ENCODE assay signal across 8 mouse cellular contexts in the genomic region with DNA sequence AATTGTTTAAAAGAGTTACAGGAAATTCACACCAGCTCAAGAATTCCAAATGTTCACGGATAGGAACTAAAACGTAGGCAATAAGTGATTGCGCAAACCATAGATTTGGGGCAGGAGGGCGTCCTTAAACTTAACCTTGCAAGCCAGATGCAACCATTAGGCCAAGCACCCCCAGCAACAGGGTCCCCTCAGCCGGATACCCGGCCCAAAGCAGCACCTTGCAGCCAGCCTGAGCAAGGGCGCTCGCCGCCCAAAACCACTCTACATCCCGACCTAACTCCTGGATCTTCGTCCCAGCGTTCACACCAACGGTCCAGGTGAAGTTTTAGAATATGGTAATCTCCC. TPM values are rescaled to one million over a fixed set of nuclear protein-coding genes. Genes with fewer than 3 reads are reported as not detected.
DNase-seq lines count a peak whose midpoint lies in the region; ATAC-seq and TF ChIP-seq lines count a peak whose summit lies in the region.

No protein-coding gene starts in this region.

- peak overlapping the region; percentile 92 for H3K4me3 ChIP-seq in layer of hippocampus, adult 2 months
- H3K4me3 ChIP-seq in cortical plate, adult 2 months (ENCODE audit: insufficient read depth, low read length): peak overlapping the region; percentile 83
- H3K4me3 ChIP-seq in hindbrain, postnatal 0 days (ENCODE audit: low read length): peak overlapping the region; percentile 84
- peak overlapping the region; percentile 90 for H3K4me3 ChIP-seq in midbrain, embryonic 13.5 days (replicated peaks)

- H3K4me2 ChIP-seq in hindbrain, postnatal 0 days (ENCODE audit: low read depth, low read length): peak overlapping the region; percentile 71
- peak overlapping the region; percentile 98 for H3K4me2 ChIP-seq in midbrain, embryonic 13.5 days (replicated peaks)

- peak overlapping the region; percentile 74 for H3K9ac ChIP-seq in hindbrain, postnatal 0 days (replicated peaks; ENCODE audit: low read length)
- H3K9ac ChIP-seq in midbrain, embryonic 13.5 days (replicated peaks): peak overlapping the region; percentile 60

- DNase-seq in layer of hippocampus, adult 2 months (ENCODE audit: low spot score in 2 of 2): no peak
- no peak for DNase-seq in layer of hippocampus, adult 8-10 months (ENCODE audit: low spot score in 2 of 2)
- DNase-seq in hindbrain, postnatal 0 days (ENCODE audit: low spot score): no peak
- no peak for DNase-seq in spleen, postnatal 10 days (ENCODE audit: low spot score in 2 of 2)
- no peak for DNase-seq in thymus, postnatal 25 days

- no peak for TF ChIP-seq CTCF in layer of hippocampus, adult 2 months (conservative IDR thresholded peaks at IDR 0.05)
- TF ChIP-seq CTCF in cortical plate, adult 2 months (IDR thresholded peaks at IDR 0.05; ENCODE audit: extremely low read depth, insufficient read depth, low read length): no peak
- TF ChIP-seq CTCF in hindbrain, postnatal 0 days (IDR thresholded peaks at IDR 0.05; ENCODE audit: low read depth): no peak

- no peaks in the 10 kb centered on the region for H3K4me1 ChIP-seq in cortical plate, adult 2 months (ENCODE audit: control insufficient read depth, insufficient read depth, low read length)
- peaks cover 10% of the 10 kb centered on the region for H3K4me1 ChIP-seq in hindbrain, postnatal 0 days (ENCODE audit: insufficient read depth, low read length)
- H3K4me1 ChIP-seq in midbrain, embryonic 13.5 days (replicated peaks): peaks cover 29% of the 10 kb centered on the region

- 0 out of 2 replicates have a peak, but pooled peaks have one; percentile 0 for ATAC-seq in hindbrain, postnatal 0 days
- peak; percentile 34 for ATAC-seq in midbrain, embryonic 13.5 days
- no peak for ATAC-seq in monocyte, adult 5-6 weeks (replicated peaks; ENCODE audit: insufficient number of reproducible peaks, low FRiP score, low TSS enrichment, poor library complexity, severe bottlenecking)

- no peak for TF ChIP-seq POLR2A in cortical plate, adult 2 months (IDR thresholded peaks at IDR 0.05; ENCODE audit: extremely low read depth, insufficient read depth, low read length)

- H3K27ac ChIP-seq in layer of hippocampus, adult 2 months: peak overlapping the region; percentile 94
- 0 out of 2 replicates have a peak overlapping the region, but pooled peaks have one; percentile 33 for H3K27ac ChIP-seq in cortical plate, adult 2 months (ENCODE audit: insufficient read depth, low read length)
- peak overlapping the region; percentile 95; the same call in 1 of the 2 replicates for H3K27ac ChIP-seq in hindbrain, postnatal 0 days
- H3K27ac ChIP-seq in midbrain, embryonic 13.5 days: no peak overlapping the region

- WGBS in hindbrain, postnatal 0 days: 2% methylated on average over 13 of the region's 13 CpGs
- 2% methylated on average over 13 of the region's 13 CpGs for WGBS in midbrain, embryonic 13.5 days

- H3K27me3 ChIP-seq in hindbrain, postnatal 0 days (ENCODE audit: insufficient read depth, low read length): no peaks in the 10 kb centered on the region
- no peaks in the 10 kb centered on the region for H3K27me3 ChIP-seq in midbrain, embryonic 13.5 days

- no peaks in the 10 kb centered on the region for H3K36me3 ChIP-seq in hindbrain, postnatal 0 days (ENCODE audit: insufficient read depth, low read length)
- H3K36me3 ChIP-seq in midbrain, embryonic 13.5 days: no peaks in the 10 kb centered on the region

- H3K9me3 ChIP-seq in hindbrain, postnatal 0 days (ENCODE audit: low read length): no peaks in the 10 kb centered on the region
- no peaks in the 10 kb centered on the region for H3K9me3 ChIP-seq in midbrain, embryonic 13.5 days

RNA-seq across cellular contexts. Expression of a gene that starts 0.6 kb away (rescaled TPM):
- 10 to 100 TPM; 17.7 to 20.0 TPM for total RNA-seq in layer of hippocampus, adult 2 months (2021)
- total RNA-seq in layer of hippocampus, adult 8-10 months (2022): 10 to 100 TPM; 20.6 to 25.6 (median 23.3) TPM
- polyA plus RNA-seq in cortical plate, adult 2 months (2012; rRNA removed): 18.7 and 19.6 TPM in 2 replicates
- total RNA-seq in hindbrain, postnatal 0 days (2014; rRNA removed): 14.3 and 17.0 TPM in 2 replicates
- polyA plus RNA-seq in hindbrain, postnatal 0 days (2015; fragmentation: Nextera tagmentation; extraction: Ambion mirVana): 2.3 TPM in 2 replicates
- polyA plus RNA-seq in midbrain, embryonic 13.5 days (2015; fragmentation: Nextera tagmentation; extraction: Ambion mirVana): 2.1 and 2.2 TPM in 2 replicates
- total RNA-seq in monocyte, adult 5-6 weeks (2017): 40.5 to 52.4 TPM (median 42.4 TPM) in 3 replicates
